Mouse (Mus musculus) heart, postnatal 25 days (tissue): Measurements from ENCODE around the gene Igfbp1. TPM values are rescaled to one million over a fixed set of nuclear protein-coding genes. Genes with fewer than 3 reads are reported as not detected.

Experiments used
- DNase-seq: peaks from one replicate; pipeline ENCODE4 v3.0.0; 2022; ENCODE audit warnings: low spot score
- intact Hi-C: fragments of 180-260 bp; cut with DNase I; formaldehyde crosslinking; loops from one replicate; pipeline ENCODE4 v1.15.1; 2025
- total RNA-seq, 2 experiments: library from RNA; stranded (reverse); gene quantifications; 2 replicates each; pipeline ENCODE4 v1.2.3; 2021

Igfbp1 gene
- total RNA-seq, 2 experiments from 2014 or later, result not detected

DNA sequence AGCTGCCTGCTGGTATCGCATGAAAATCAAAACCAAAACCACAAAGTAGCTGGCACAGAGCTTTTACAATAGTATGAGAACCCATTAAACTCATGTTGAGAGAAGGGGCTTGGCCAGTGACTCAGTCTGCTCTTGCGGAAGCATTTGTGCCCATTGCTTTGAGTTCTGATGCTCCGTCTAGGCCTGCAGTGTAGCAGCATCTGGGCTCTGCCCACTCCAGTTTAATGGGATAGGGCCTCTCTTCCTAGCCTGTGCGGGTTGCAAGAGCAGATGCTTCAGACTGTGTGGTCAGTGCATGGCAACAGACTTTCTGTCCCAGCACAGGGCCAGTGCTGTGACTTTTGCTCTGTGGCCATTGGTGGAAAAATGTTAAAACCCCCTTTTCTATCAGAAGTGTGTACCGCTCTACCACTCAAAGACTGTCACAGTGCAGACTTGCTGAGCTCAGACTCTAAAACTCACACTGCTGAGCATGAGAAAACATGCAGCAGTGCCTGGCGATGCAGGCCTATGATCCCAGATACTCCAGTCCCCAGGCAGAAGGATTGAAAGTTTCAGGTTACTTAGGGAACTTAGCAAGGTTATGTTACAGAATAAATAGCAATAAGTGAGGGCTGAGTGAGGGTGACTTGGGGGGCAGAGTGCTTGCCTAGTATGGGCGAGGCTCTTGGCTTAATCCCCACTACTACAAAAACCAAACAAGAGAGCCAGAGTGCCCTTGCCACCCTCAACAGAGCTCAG, 29.4 kb downstream of the Igfbp1 start:
- DNase-seq, result no peak
- intact Hi-C loops, result no loop called here

DNA sequence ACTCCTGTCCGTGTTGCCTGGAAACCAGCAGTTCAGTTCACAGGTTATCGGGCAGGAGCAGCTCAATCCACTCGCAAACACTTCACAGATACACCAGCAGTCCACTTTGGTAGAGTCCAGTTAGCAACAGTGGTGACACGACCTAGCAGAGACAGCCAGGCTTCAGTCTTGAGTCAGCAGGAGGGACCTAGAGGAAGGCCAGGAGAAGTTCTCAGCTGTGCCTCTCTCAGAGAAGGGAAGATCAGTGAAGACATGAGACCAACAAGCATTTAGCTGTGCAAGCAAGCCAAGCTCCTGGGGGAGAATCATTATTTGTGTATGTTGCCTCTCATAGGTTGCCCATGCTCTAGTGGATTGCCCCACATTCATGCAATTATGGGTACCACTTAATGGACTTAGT, 30.5 kb downstream of the Igfbp1 start:
- intact Hi-C loops, result no loop called here
- DNase-seq, result no peak

DNA sequence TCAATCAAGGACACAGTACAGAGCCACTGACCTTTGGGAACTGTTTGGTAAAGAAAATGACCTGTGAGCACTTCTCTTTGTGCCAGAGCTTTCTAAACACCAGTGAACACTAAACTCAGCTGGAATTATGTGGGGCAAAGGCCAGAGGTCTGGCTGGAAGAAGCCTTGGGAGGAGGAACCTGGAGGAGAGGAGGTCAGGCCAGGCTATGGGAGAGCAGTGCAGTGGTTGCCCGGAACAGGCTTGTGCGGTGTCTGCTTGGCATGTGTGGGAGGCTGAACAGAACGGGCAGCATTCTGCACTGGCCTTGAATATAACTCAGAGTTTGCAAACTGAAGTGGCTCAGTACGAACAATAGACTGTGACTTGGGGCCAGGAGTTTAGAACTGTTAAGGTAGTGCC, 32.4 kb downstream of the Igfbp1 start:
- no peak for DNase-seq
- intact Hi-C loops, result no loop called here

DNA sequence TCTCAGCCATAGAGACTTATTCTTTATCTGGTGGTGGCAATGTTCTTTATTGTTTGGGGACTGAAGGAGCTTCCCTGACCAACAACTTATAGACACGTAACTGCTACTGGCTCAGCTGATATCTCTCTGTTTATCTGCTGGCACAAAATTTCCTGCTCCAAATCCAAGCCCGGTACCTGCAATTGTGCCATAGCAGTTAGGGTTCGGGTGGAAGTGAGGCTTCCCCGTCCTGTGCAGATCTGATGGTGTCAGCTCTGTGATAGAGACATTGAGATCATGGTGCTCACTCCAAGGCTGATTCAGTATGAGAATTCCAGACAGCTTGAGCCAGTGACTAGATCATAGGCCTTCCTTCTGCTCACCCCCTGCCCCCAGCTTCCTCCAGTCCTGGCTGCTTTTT, 34.4 kb downstream of the Igfbp1 start:
- intact Hi-C loops, result no loop called here
- no peak for DNase-seq

DNA sequence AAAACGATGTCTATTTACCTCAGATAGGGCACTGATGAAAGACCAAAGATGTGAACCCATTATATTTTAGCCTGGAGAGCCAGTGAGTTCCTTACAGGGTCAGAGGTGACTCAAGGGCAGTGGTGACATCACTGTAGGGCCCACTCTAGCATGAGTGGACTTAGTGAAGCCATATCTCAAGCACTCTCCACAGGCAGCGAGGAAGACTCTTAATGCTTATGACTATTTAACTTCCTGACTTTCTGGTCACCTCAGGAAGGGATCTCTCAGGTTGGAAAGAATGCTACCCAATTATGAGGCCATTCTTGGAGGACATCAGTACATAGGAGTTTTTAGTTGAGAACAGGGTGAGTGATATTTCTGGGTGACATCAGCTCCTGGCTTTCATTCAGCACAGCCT, 35.8 kb downstream of the Igfbp1 start:
- DNase-seq, result no peak

DNA sequence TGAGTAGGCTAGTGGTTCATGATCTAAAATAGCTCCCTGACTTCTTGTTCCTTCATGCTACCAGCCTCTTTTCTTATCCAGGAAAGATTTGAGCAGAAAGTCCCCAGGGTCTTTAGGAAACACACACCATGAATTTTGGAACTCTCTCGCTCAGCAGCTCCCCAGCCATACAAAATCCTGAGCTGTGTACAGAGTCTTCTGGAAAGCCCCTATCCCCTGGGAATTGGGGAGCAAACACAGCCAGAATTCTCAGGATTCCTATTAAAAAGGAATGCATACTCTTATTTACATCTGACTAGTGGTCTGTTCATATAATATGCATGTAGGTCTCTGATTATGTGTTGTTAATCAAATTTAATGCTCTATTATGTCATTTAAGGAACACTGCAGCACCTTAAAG, 36.9 kb downstream of the Igfbp1 start:
- intact Hi-C loops, result no loop called here
- no peak for DNase-seq

More for the DNA sequence above, 35.8 kb downstream of the Igfbp1 start:
- intact Hi-C loops, result no loop called here

DNA sequence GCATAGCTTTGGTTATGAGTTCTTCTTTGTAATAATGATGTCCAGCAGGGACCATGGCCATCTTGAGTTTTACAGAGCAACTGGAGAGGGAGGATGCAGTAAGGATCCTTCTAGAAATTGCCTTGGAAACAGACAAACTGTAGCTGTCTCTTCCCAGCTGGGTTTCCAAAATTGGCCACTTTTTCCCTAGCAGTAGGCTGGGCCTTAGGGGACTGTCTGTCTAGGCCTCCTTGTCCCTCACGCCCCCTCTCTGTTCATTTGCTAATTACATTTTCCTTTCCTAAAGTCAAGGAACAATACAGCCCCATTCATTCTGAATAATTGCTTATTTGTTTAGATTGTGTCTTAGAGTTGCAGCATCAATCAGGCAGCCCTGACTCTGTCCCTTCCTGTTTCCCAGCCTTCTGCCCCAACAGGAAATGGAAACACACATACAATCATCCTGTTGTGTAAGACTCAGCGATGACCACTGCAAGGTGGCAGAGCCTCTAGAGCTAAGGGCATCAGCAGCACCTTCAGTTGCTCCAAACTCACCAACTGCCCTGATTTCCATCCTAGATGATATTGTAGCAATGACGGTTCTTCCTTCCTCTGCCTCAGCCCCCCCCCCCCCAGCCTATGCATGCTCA, 37.5 kb downstream of the Igfbp1 start:
- no peak for DNase-seq
- intact Hi-C loops, result no loop called here

DNA sequence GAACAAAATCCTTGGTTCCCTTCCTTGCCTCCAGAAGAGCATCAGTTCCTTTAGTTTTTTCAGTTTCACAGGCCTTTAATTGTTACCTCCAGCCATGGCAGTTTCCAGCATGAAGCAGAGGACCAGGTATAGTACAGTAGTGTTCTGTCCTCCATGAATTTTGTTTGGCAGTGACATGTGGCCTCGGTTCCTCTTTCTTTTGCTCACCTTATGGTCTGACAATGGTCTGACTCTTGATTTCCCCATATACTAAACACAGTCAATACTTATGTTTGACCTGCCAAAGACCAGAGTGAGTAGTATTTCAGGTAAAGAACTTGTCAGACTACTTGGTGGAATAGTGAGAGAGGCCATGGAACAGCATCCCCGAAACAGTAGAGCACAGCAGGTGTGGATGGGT, 39.2 kb downstream of the Igfbp1 start:
- DNase-seq, result no peak
- intact Hi-C loops, result no loop called here

DNA sequence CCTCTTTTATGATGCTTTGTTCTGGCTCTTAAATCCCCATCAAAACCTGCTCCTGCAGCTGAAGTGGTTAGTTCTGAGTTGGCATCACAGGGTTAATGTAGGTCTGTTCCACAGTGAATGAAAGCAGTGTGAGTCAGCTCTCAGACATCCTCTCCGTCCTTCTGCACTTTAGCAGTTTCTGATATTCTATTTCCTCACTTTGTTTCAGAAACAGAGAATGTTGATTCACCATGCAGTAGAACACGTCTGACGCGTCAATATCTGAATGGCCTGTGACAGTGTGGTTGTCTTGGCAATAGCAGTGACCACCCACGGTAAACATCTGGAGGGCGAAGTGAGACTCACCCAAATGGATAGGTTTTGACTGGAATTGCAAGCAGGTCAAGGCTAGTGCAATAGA, 40.1 kb downstream of the Igfbp1 start:
- DNase-seq, result no peak
- intact Hi-C loops, result no loop called here

DNA sequence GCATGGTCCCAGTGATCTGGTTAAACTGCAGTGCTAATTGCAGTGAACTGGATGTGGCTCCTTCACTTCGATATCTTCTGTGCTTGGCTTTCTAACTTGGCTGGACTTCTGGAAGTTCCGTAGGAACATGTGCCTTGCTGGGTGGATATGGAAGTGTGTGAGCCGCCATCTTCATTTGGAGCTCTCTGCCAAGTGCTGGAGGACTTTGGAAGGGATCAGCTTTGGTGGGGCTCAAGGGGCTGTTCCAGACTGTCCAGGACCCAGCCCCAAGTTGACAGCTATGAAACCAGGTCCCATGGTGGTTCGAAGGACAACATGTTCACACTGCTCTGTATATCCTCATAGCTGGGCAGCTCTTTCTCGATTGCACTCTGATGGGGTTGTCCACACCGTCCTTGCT, 41.0 kb downstream of the Igfbp1 start:
- intact Hi-C loops, result no loop called here
- DNase-seq, result no peak

DNA sequence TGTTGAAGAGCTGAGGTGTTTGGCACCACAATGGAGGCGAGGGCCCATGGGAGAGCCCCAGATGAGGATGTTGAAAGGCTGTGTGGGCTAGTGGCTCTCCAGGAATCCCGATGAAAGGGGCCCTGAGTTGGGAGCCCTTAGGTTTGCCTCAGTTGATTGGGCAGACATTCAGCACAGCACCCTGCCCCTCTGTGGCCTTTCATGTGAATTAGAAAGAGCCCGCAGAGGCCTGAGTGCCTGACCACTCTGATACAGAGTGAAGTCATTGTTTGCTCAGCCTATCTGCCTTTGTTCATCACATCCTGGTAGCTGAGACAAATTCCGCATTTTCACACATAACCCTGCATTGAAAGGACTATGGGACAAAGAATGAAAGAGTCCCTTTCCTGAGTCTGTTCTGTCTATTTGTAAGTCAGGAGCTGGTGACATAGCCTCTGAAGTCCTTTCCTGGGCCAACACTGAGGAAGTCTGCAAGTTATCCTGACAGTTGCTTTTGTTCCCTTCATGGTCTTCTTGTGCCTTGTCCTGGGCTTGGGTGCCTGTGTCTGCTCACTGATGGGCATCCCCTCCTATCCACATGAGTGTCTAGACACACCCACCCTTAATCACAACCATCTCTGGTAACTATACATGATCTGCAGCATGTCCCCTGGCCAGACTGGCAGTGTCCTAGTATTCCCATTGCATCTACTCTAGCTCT, 41.6 kb downstream of the Igfbp1 start:
- no peak for DNase-seq
- intact Hi-C loops, result no loop called here

DNA sequence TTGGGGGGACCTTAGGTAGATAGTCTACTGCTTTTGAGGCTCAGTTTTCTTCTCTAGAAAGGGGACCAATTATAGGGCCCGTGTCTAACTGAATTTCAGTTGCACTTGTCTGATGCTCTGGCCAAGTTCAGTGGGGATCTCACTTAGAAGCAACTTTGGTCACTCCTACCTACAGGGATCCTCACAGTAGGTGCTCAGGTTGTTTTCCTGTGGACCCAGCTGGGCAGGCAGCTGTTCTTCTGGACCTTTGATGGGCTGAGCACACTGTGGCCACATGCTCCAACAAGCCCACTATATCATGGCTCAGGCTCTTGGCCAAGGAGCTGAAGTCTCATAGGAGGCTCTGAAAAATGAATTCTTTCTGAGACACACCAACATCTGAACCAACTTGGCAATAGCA, 47.2 kb downstream of the Igfbp1 start:
- no peak for DNase-seq
- intact Hi-C loops, result no loop called here

DNA sequence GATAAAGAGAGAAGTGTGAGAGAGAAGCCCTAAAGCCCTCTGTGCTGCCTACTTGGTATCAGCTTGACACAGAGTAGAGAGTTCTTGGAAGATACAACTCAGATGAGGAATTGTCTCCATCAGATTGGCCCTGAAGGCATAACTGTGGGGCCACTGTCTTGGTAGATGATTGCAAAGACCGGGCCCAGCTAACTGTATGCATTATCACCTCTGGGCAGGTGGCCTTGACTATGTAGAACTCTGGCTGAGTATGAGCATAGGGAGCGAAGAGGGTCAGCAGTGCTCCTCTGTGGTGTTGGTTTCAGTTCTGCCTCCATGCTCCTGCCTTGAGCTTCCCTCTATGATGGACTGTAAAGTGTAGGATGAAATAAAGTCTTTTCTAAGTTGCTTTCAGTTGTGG, 52.8 kb downstream of the Igfbp1 start:
- DNase-seq, result no peak
- intact Hi-C loops, result no loop called here

DNA sequence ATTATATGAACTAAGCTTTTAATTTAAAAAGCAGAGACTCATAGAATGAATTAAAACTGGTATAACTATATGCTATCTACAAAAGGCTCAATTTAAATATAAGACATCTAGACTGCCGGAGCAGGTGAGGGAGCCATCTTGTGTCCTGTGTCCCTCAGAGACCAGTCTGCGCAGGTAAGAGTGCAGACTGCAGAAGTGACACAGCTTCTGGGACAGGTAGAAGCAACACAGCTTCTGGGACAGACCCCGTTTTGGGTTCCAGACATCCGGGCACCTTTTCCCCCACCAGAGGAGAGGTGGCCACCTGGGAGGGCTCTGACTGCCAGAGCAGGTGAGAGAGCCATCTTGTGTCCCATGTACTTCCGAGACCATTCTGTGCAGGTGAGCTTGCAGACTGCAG, 53.3 kb downstream of the Igfbp1 start:
- intact Hi-C loops, result no loop called here
- no peak for DNase-seq

Other genes with a start within 250 kb of the Igfbp1 start
- 1 to 10 TPM; 2.2 to 2.5 TPM for gene Adcy1, start 134.3 kb upstream of the Igfbp1 start, total RNA-seq
- gene Gm11985, start 9.2 kb upstream of the Igfbp1 start, total RNA-seq, result not detected
- gene Igfbp3, start 16.1 kb downstream of the Igfbp1 start, total RNA-seq, result 10 to 100 TPM; 35.3 to 44.3 TPM